In genomic region chr1:173343934-173344333, GRCm38 (mm10) we compare ENCODE assay signal across 1 mouse cellular context.
TF ChIP-seq lines count a peak whose summit lies in the region.

No protein-coding gene starts in this region.

TF ChIP-seq in MEL, 35 proteins besides CTCF, POLR2A, EP300 and RAD21:
- TF ChIP-seq USF1 (IDR thresholded peaks at IDR 0.05; ENCODE audit: low read depth, low read length), result no peak
- TF ChIP-seq GABPA (IDR thresholded peaks at IDR 0.05; ENCODE audit: low read depth, low read length), result no peak
- TF ChIP-seq MEF2A (IDR thresholded peaks at IDR 0.05; ENCODE audit: extremely low read depth, insufficient replicate concordance, low read depth, low read length, poor library complexity, severe bottlenecking), result no peak
- TF ChIP-seq HCFC1 (IDR thresholded peaks at IDR 0.05; ENCODE audit: low read depth, low read length), result no peak
- TF ChIP-seq NRF1 (IDR thresholded peaks at IDR 0.05; ENCODE audit: insufficient read depth, low read depth, low read length, poor library complexity, severe bottlenecking), result no peak
- no peak for TF ChIP-seq MXI1 (IDR thresholded peaks at IDR 0.05; ENCODE audit: low read depth, low read length)
- TF ChIP-seq MAFK (IDR thresholded peaks at IDR 0.05; ENCODE audit: borderline replicate concordance, low read depth, low read length), result no peak
- TF ChIP-seq TCF12 (IDR thresholded peaks at IDR 0.05; ENCODE audit: low read depth, low read length), result peak; percentile 55; the same call in 1 of the 2 replicates
- 0 out of 2 replicates have a peak, but pooled peaks have one; percentile 23 for TF ChIP-seq SIN3A (IDR thresholded peaks at IDR 0.05; ENCODE audit: low read length)
- TF ChIP-seq GATA1 (IDR thresholded peaks at IDR 0.05; ENCODE audit: low read depth, low read length), result peak; percentile 69
- no peak for TF ChIP-seq ZMIZ1 (IDR thresholded peaks at IDR 0.05; ENCODE audit: low read depth, low read length)
- no peak for TF ChIP-seq MYB (IDR thresholded peaks at IDR 0.05; ENCODE audit: low read depth, low read length)
- no peak for TF ChIP-seq NELFE (IDR thresholded peaks at IDR 0.05; ENCODE audit: low read depth, low read length)
- no peak for TF ChIP-seq MYC (IDR thresholded peaks at IDR 0.05; ENCODE audit: low read depth, low read length)
- no peak for TF ChIP-seq MAZ (IDR thresholded peaks at IDR 0.05; ENCODE audit: low read depth, low read length)
- TF ChIP-seq POLR2AphosphoS5 (IDR thresholded peaks at IDR 0.05; ENCODE audit: borderline replicate concordance, low read depth, low read length), result no peak
- no peak for TF ChIP-seq E2F4 (IDR thresholded peaks at IDR 0.05; ENCODE audit: borderline replicate concordance, low read depth, low read length)
- TF ChIP-seq ZNF384 (IDR thresholded peaks at IDR 0.05; ENCODE audit: low read depth, low read length), result no peak
- TF ChIP-seq RCOR1 (IDR thresholded peaks at IDR 0.05; ENCODE audit: low read depth, low read length), result peak; percentile 72
- no peak for TF ChIP-seq TBP (IDR thresholded peaks at IDR 0.05; ENCODE audit: low read depth, low read length)
- no peak for TF ChIP-seq ZKSCAN1 (IDR thresholded peaks at IDR 0.05; ENCODE audit: low read depth, low read length)
- no peak for TF ChIP-seq POLR2AphosphoS2 (IDR thresholded peaks at IDR 0.05; ENCODE audit: low read length)
- peak; percentile 91 for TF ChIP-seq ETS1 (IDR thresholded peaks at IDR 0.05; ENCODE audit: low read depth, low read length)
- no peak for TF ChIP-seq BHLHE40 (IDR thresholded peaks at IDR 0.05; ENCODE audit: borderline replicate concordance, low read depth, low read length)
- no peak for TF ChIP-seq SMC3 (IDR thresholded peaks at IDR 0.05; ENCODE audit: low read depth, low read length)
- no peak for TF ChIP-seq JUND (IDR thresholded peaks at IDR 0.05; ENCODE audit: low read depth, low read length)
- no peak for TF ChIP-seq TAL1 (IDR thresholded peaks at IDR 0.05; ENCODE audit: low read length)
- no peak for TF ChIP-seq UBTF (IDR thresholded peaks at IDR 0.05; ENCODE audit: borderline replicate concordance, insufficient read depth, low read depth, low read length)
- TF ChIP-seq KAT2A (conservative IDR thresholded peaks at IDR 0.05; ENCODE audit: low read depth, low read length), result no peak
- TF ChIP-seq CHD2 (IDR thresholded peaks at IDR 0.05; ENCODE audit: low read length), result no peak
- TF ChIP-seq USF2 (IDR thresholded peaks at IDR 0.05; ENCODE audit: borderline replicate concordance in 1 of 2, insufficient read depth in 1 of 2, low read depth in 1 of 2, low read length in 2 of 2), result no peak
- no peak for TF ChIP-seq ZC3H11A (IDR thresholded peaks at IDR 0.05; ENCODE audit: low read depth, low read length)
- TF ChIP-seq CHD1 (IDR thresholded peaks at IDR 0.05; ENCODE audit: low read depth, low read length), result no peak
- no peak for TF ChIP-seq ELF1 (IDR thresholded peaks at IDR 0.05; ENCODE audit: low read depth, low read length)
- TF ChIP-seq MAX (IDR thresholded peaks at IDR 0.05; ENCODE audit: low read length), result no peak
